Mouse (Mus musculus) NIH3T3 (cell line): ENCODE data around the gene Pdzd2.

ENCODE experiments used
- DNase-seq: peaks from one replicate; pipeline ENCODE4 v3.0.0-alpha.2; 2012; ENCODE audit warnings: low read depth

The Pdzd2 gene

GRCm38 (mm10) chr15:12577715-12578114 is 162.0 kb downstream of the Pdzd2 start:
- DNase-seq = no peak

- DNase-seq = peak; percentile 60
Measured at GRCm38 (mm10) chr15:12577054-12577696, 162.5 kb downstream of the Pdzd2 start.

- DNase-seq = no peak
Measured at GRCm38 (mm10) chr15:12573621-12574020, 166.1 kb downstream of the Pdzd2 start.

GRCm38 (mm10) chr15:12571168-12571567 is 168.6 kb downstream of the Pdzd2 start:
- DNase-seq = no peak

GRCm38 (mm10) chr15:12566637-12567440 is 172.9 kb downstream of the Pdzd2 start:
- no peak for DNase-seq

GRCm38 (mm10) chr15:12565281-12565680 is 174.4 kb downstream of the Pdzd2 start:
- no peak for DNase-seq

GRCm38 (mm10) chr15:12560505-12560904 is 179.2 kb downstream of the Pdzd2 start:
- DNase-seq = no peak

- DNase-seq = no peak
Measured at GRCm38 (mm10) chr15:12557663-12558436, 181.9 kb downstream of the Pdzd2 start.

GRCm38 (mm10) chr15:12553211-12553610 is 186.5 kb downstream of the Pdzd2 start:
- DNase-seq = no peak

- DNase-seq = peak; percentile 6
Measured at GRCm38 (mm10) chr15:12550919-12551318, 188.8 kb downstream of the Pdzd2 start.

GRCm38 (mm10) chr15:12550376-12550775 is 189.3 kb downstream of the Pdzd2 start:
- no peak for DNase-seq

GRCm38 (mm10) chr15:12549919-12550305 is 189.8 kb downstream of the Pdzd2 start:
- peak; percentile 6 for DNase-seq

GRCm38 (mm10) chr15:12549271-12549918 is 190.3 kb downstream of the Pdzd2 start:
- DNase-seq = peak; percentile 6

GRCm38 (mm10) chr15:12548696-12549095 is 191.0 kb downstream of the Pdzd2 start:
- DNase-seq = no peak

GRCm38 (mm10) chr15:12547640-12548405 is 191.9 kb downstream of the Pdzd2 start:
- no peak for DNase-seq

- no peak for DNase-seq
Measured at GRCm38 (mm10) chr15:12546781-12547180, 192.9 kb downstream of the Pdzd2 start.

- DNase-seq = no peak
Measured at GRCm38 (mm10) chr15:12545671-12546070, 194.1 kb downstream of the Pdzd2 start.

GRCm38 (mm10) chr15:12545220-12545619 is 194.5 kb downstream of the Pdzd2 start:
- DNase-seq = no peak

- no peak for DNase-seq
Measured at GRCm38 (mm10) chr15:12543686-12544325, 195.9 kb downstream of the Pdzd2 start.

GRCm38 (mm10) chr15:12542316-12542715 is 197.4 kb downstream of the Pdzd2 start:
- no peak for DNase-seq
